Mouse (Mus musculus) liver, postnatal 0 days (tissue): Measurements from ENCODE around the gene Msgn1.

Experiments used
- CTCF ChIP-seq: sonication (generic); IDR thresholded peaks from 2 replicates; pipeline ENCODE4 v1.5.1; 2016; ENCODE audit warnings: antibody characterized with exemption, low read depth
- EP300 ChIP-seq: IDR thresholded peaks from 2 replicates; pipeline ENCODE4 v1.6.1; 2016; ENCODE audit warnings: antibody characterized with exemption, low read depth, mild to moderate bottlenecking

- TF ChIP-seq CTCF (no peak), EP300 (no peak)
Measured at GRCm38 (mm10) chr12:11203694-11204665, 4.8 kb downstream of the Msgn1 start.
